Mouse (Mus musculus) limb, embryonic 12.5 days (tissue): ENCODE results near the gene Coq10b. TPM values are rescaled to one million over a fixed set of nuclear protein-coding genes. Genes with fewer than 3 reads are reported as not detected.
"Not testable (repeated sequence)": the region's sequence is repeated elsewhere in the genome, so short reads cannot be mapped to it uniquely, and the experiment has no call there.

Source experiments
- ATAC-seq: fragments of 200-750 bp; cut with Nextera tagmentation; 2 replicates; pipeline ENCODE4 v1.8.0; 2017; ENCODE audit warnings: low read depth, moderate TSS enrichment; ENCODE audit not compliant: insufficient number of reproducible peaks, insufficient read depth, low FRiP score, low TSS enrichment
- H3K27ac ChIP-seq: fragments of 300-500 bp; sonication (generic); 2 replicates; pipeline ENCODE4 v1.5.1; 2016; ENCODE audit warnings: mild to moderate bottlenecking, moderate library complexity
- H3K27me3 ChIP-seq: fragments of 300-500 bp; sonication (generic); 2 replicates; pipeline ENCODE4 v1.6.1; 2016; ENCODE audit warnings: mild to moderate bottlenecking, moderate library complexity
- H3K36me3 ChIP-seq: fragments of 300-500 bp; sonication (generic); 2 replicates; pipeline ENCODE4 v1.6.1; 2016; ENCODE audit warnings: mild to moderate bottlenecking, moderate library complexity
- H3K4me1 ChIP-seq: fragments of 300-500 bp; sonication (generic); replicated peaks from 2 replicates; pipeline ENCODE4 v1.6.1; 2016
- H3K4me2 ChIP-seq: fragments of 300-500 bp; sonication (generic); 2 replicates; pipeline ENCODE4 v1.6.1; 2016; ENCODE audit warnings: mild to moderate bottlenecking, moderate library complexity
- H3K4me3 ChIP-seq: fragments of 300-500 bp; sonication (generic); replicated peaks from 2 replicates; pipeline ENCODE4 v1.5.1; 2016; ENCODE audit warnings: mild to moderate bottlenecking
- H3K9ac ChIP-seq: fragments of 300-500 bp; sonication (generic); replicated peaks from 2 replicates; pipeline ENCODE4 v1.6.1; 2016; ENCODE audit warnings: mild to moderate bottlenecking, moderate library complexity
- H3K9me3 ChIP-seq: fragments of 300-500 bp; sonication (generic); 2 replicates; pipeline ENCODE4 v1.6.1; 2016; ENCODE audit warnings: mild to moderate bottlenecking, moderate library complexity
- WGBS: fragments of 180-500 bp; shearing (Covaris S2); methylation state at CpG from one replicate; pipeline ENCODE4 v1.1.7; 2016; 5-methylcytosine and 5-hydroxymethylcytosine counted together
- polyA plus RNA-seq: library from polyadenylated mRNA; unstranded; fragments of >200 nt; fragmentation: Nextera tagmentation; extraction: Ambion mirVana; gene quantifications from 2 replicates; pipeline ENCODE4 v1.2.1, GENCODE M21; 2016

The Coq10b gene
- polyA plus RNA-seq, 1 experiment from 2014 or later = 21.4 TPM

DNA sequence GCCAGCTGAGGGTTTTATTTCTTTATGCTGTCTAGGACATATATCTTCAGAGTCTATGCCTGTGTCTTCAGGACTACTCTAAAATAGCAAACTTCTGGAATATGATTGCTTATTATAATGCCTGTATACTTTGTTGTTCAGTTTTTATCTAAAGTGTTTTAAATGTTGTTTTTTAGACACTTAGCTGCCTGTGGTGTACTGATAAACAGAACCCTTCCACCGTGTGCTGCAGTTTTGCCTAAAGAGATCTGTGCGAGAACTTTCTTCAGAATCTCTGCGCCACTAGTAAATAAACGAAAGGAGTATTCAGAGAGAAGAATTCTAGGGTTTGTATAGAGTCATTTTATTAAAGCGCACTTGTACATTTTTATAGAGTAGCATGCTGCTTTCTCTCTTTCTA lies 8.5 kb downstream of the Coq10b start:
- no peak overlapping the region for H3K9ac ChIP-seq
- H3K4me3 ChIP-seq = no peak overlapping the region
- H3K36me3 ChIP-seq = peaks cover 33% of the 10 kb centered on the region
- no peaks in the 10 kb centered on the region for H3K9me3 ChIP-seq
- no peaks in the 10 kb centered on the region for H3K27me3 ChIP-seq
- no peak for ATAC-seq
- no peak overlapping the region for H3K27ac ChIP-seq
- WGBS = 93% methylated on average over 5 of the region's 5 CpGs
- H3K4me1 ChIP-seq = no peaks in the 10 kb centered on the region
- H3K4me2 ChIP-seq = no peak overlapping the region

DNA sequence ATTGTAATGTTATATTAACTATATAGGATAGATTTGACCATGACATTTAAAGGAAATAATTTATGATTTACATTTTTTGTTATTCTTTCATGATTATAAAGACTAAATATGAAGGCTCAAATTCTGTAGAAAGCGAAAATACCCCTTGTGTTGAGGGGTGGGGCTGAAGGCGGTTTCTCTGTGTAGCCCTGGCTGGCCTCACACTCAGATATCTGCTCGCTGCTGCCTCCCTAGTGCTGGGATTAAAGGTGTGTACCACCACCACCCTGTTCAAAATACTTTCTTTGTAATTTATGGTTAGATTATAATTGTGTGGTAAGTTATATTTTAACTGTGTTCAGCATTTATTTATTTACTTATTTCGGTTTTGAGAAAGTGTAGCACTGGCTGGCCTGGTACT lies 9.2 kb downstream of the Coq10b start:
- peaks cover 34% of the 10 kb centered on the region for H3K36me3 ChIP-seq
- H3K4me2 ChIP-seq = no peak overlapping the region
- ATAC-seq = no peak
- WGBS = 93% methylated on average over 4 of the region's 4 CpGs
- H3K4me3 ChIP-seq = no peak overlapping the region
- H3K27ac ChIP-seq = no peak overlapping the region
- H3K9ac ChIP-seq = no peak overlapping the region
- H3K9me3 ChIP-seq = no peaks in the 10 kb centered on the region
- H3K4me1 ChIP-seq = no peaks in the 10 kb centered on the region
- no peaks in the 10 kb centered on the region for H3K27me3 ChIP-seq

DNA sequence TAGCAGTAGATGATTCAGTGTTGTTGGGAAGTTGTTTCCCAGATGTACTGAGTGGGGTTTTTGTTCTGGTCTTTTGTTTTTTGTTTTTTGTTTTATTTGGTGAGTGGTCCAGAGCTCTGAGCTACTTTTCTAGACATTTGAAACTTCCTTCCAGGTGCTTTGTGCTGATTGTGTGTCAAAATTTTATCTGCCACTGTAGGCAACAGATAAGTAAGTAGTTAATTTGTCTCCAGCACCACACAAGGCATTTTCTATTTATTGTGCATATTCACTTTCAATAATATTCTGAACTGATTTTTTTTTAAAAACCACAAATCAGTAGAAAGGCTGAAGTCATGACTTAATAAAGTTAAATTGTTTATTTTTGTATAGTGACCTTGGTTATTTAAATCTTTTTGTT lies 19.8 kb downstream of the Coq10b start:
- not testable (repeated sequence) for H3K4me1 ChIP-seq

DNA sequence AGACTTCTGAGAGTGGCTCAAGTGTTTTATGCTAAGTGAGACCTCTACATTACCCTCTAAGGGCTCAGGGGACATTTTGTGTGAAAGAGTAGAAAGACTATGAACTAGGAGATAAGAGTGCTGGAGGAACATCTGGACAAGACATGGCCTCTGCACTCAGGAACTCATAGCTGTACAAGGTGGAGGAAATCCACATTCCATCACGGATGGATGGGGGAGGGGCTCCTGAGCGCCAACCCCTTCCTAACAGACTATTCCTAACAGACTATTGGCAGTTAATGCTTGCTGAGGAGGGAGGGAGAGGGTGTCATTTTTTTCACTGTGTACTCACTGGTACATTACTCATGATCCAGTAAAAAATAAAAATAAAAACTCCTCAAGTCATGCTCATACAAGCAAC lies 22.2 kb downstream of the Coq10b start:
- no peaks in the 10 kb centered on the region for H3K4me1 ChIP-seq
- no peaks in the 10 kb centered on the region for H3K9me3 ChIP-seq
- 44% methylated on average over 2 of the region's 2 CpGs for WGBS
- no peak overlapping the region for H3K4me3 ChIP-seq
- H3K4me2 ChIP-seq = no peak overlapping the region
- no peaks in the 10 kb centered on the region for H3K27me3 ChIP-seq
- no peak overlapping the region for H3K27ac ChIP-seq
- ATAC-seq = no peak
- H3K9ac ChIP-seq = no peak overlapping the region
- H3K36me3 ChIP-seq = peaks cover 39% of the 10 kb centered on the region

More for the DNA sequence above, 19.8 kb downstream of the Coq10b start:
- not testable (repeated sequence) for H3K9ac ChIP-seq, H3K27me3 ChIP-seq, ATAC-seq, H3K9me3 ChIP-seq, H3K27ac ChIP-seq, H3K4me3 ChIP-seq, H3K4me2 ChIP-seq
- peaks cover 32% of the 10 kb centered on the region for H3K36me3 ChIP-seq

DNA sequence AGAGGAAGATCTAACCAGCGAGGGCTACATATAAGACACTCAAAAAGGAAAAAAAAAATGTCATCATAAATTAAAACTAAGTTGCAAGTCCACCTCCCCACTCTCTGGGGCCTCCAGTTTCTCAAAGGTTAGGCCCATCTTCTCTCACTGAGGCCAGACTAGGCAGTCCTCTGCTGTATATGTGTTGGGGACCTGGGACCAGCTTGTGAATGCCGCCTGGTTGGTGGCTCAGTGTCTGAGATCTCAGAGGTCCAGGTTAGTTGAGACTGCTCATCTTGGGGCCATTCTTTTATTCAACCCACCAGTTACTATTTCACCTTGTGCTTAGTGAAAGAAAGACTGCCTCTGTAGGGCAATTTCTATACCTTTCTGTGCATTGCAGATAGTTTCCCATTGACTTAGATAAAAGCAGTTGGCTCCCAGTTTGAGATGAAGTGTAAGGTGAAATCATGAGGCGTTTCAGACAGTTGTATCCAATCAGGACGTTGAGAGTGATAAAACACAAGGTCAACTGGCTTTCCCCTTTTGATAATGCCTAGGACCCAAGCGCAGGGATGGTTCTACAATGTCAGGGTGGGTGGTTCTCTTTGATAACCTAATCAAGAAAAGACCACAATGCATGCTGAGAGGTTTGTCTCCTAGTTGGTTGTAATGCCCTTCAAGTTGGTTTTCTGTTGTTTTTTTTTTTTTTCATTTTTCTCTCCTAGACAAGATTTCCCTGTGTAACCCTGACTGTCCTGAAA lies 23.3 kb downstream of the Coq10b start:
- no peak overlapping the region for H3K4me3 ChIP-seq
- WGBS = 72% methylated on average over 5 of the region's 5 CpGs
- H3K27ac ChIP-seq = no peak overlapping the region
- H3K9ac ChIP-seq = no peak overlapping the region
- no peak for ATAC-seq
- no peaks in the 10 kb centered on the region for H3K27me3 ChIP-seq
- H3K9me3 ChIP-seq = no peaks in the 10 kb centered on the region
- H3K36me3 ChIP-seq = peaks cover 50% of the 10 kb centered on the region
- no peak overlapping the region for H3K4me2 ChIP-seq
- no peaks in the 10 kb centered on the region for H3K4me1 ChIP-seq

DNA sequence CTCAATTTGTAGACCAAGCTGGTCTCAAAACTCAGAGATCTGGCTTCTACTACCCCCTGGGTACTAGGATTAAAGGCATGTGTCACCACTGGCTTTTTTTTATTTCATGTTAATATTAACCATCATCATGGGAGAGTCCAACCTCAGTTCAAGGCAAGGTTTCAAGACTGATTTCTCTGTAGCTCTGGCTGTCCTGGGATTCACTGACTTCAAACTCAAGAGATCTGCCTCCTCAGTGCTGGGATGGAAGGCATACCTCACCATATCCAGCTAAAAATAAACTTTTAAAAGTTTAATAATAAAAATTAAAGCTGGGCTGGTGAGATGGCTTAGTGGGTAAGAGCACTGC lies 23.8 kb downstream of the Coq10b start:
- H3K9ac ChIP-seq = no peak overlapping the region
- H3K4me2 ChIP-seq = no peak overlapping the region
- H3K27ac ChIP-seq = no peak overlapping the region
- no peak for ATAC-seq
- no peaks in the 10 kb centered on the region for H3K27me3 ChIP-seq
- no peak overlapping the region for H3K4me3 ChIP-seq
- H3K4me1 ChIP-seq = no peaks in the 10 kb centered on the region
- H3K9me3 ChIP-seq = no peaks in the 10 kb centered on the region
- peaks cover 52% of the 10 kb centered on the region for H3K36me3 ChIP-seq

DNA sequence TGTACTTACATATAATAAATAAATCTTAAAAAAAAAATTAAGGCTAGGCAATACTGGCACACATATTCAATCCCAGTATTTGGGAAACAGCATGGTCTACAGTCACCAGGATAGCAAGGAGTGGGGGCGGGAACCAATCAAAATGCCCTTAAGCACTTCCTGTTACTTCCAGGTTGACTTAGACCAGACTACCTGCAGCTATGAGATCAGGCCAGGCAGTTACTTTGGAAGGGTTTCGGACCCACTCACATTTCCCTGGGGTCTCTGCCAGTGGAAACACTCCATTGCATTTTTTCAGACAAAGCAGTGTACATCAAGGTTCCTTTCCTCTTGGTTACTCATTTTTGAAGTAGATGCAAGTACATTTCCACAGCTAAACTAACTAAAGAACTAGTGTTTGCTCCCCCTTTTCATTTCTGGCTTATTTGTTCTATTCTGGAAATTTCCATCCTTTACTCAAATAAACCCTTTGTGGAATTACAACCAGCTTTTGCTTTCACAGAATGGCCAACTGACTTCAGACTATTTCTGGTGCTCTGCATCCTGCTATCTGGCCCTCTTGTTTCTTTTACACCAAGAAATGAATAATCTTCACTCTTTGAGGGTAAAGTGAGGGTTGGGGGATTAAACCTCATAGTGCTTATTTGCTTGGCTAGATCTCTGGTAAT lies 24.4 kb downstream of the Coq10b start:
- H3K36me3 ChIP-seq = peaks cover 53% of the 10 kb centered on the region
- no peak for ATAC-seq
- no peaks in the 10 kb centered on the region for H3K9me3 ChIP-seq
- no peak overlapping the region for H3K4me3 ChIP-seq
- H3K4me1 ChIP-seq = no peaks in the 10 kb centered on the region
- WGBS = 78% methylated on average over 2 of the region's 2 CpGs
- no peak overlapping the region for H3K9ac ChIP-seq
- no peak overlapping the region for H3K27ac ChIP-seq
- no peaks in the 10 kb centered on the region for H3K27me3 ChIP-seq
- H3K4me2 ChIP-seq = no peak overlapping the region

DNA sequence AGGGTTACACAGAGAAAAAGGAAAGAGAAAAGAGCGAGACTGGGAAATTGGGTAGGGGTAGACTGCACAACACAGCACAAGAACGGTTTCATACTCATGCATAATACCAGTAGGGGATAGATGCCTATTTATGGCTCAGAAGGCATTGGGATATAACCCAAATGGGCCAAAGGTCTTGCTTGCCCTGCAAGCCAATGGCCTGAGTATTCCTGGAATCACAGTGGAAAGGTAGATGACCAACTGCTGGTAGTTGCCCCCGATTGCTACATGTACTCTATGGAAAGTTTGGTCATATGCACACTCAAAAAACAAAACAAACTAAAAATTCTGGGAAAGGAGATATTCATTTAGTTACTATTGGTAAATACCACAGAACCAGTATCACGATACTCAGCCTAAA lies 27.1 kb downstream of the Coq10b start:
- Histone ChIP-seq H3K27ac (no peak overlapping the region), H3K36me3 (peaks cover 75% of the 10 kb centered on the region), H3K4me1 (no peaks in the 10 kb centered on the region), H3K4me3 (no peak overlapping the region), H3K9me3 (no peaks in the 10 kb centered on the region), H3K4me2 (no peak overlapping the region), H3K9ac (no peak overlapping the region), H3K27me3 (no peaks in the 10 kb centered on the region)
- ATAC-seq = no peak
- 92% methylated on average over 4 of the region's 4 CpGs for WGBS

DNA sequence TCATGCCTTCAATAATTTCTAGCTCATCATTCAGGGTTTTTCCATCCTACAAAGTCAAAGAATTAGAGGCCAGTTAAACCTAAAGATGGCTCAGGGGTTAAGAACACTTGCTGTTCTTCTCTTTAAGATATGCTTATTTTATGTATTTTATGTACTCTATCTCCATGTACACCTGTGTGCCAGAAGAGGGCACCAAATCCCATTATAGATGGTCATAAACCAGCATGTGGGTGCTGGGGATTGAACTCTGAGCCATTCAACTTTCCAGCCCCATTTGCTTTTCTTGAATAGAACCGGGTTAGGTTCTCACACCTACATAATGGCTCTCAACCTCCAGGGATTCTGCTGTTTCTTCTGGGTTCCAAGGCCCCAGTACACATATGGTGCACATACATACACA lies 29.5 kb downstream of the Coq10b start:
- Histone ChIP-seq H3K9me3 (no peaks in the 10 kb centered on the region), H3K36me3 (peaks cover 84% of the 10 kb centered on the region), H3K4me1 (peaks cover 19% of the 10 kb centered on the region), H3K4me2 (no peak overlapping the region), H3K4me3 (no peak overlapping the region), H3K9ac (no peak overlapping the region), H3K27ac (no peak overlapping the region), H3K27me3 (no peaks in the 10 kb centered on the region)
- no peak for ATAC-seq
- 59% methylated on average over 1 of the region's 1 CpGs for WGBS

DNA sequence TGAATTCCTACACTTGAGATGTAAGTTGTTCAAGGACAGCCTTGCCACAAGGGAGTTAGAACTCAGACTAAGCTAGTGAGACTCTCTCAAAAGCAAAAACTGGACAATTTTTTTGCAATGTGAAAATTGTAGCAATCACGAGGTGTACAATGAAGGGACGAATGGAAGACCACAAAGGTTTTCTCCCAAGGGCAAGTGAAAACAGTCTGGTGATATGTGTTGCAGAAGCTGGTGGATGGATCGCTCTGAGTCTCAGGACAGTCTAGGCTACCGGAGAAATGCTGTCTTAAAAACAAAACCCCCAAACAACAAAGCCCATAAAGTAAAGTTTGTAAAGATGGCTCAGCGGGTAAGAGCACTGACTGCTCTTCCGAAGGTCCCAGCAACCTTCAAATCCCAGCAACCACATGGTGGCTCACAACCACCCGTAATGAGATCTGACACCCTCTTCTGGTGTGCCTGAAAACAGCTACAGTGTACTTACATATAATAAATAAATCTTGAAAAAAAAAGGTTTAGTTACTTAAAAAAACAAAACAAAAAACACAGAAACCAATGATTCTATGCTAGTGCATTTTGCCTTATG lies 33.3 kb downstream of the Coq10b start:
- Histone ChIP-seq H3K4me3 (peak overlapping the region; percentile 92), H3K36me3 (peaks cover 56% of the 10 kb centered on the region), H3K27ac (no peak overlapping the region), H3K4me2 (peak overlapping the region; percentile 90), H3K4me1 (peaks cover 29% of the 10 kb centered on the region), H3K27me3 (no peaks in the 10 kb centered on the region), H3K9ac (peak overlapping the region; percentile 94; the same call in 1 of the 2 replicates), H3K9me3 (no peaks in the 10 kb centered on the region)
- 49% methylated on average over 7 of the region's 7 CpGs for WGBS
- ATAC-seq = no peak

DNA sequence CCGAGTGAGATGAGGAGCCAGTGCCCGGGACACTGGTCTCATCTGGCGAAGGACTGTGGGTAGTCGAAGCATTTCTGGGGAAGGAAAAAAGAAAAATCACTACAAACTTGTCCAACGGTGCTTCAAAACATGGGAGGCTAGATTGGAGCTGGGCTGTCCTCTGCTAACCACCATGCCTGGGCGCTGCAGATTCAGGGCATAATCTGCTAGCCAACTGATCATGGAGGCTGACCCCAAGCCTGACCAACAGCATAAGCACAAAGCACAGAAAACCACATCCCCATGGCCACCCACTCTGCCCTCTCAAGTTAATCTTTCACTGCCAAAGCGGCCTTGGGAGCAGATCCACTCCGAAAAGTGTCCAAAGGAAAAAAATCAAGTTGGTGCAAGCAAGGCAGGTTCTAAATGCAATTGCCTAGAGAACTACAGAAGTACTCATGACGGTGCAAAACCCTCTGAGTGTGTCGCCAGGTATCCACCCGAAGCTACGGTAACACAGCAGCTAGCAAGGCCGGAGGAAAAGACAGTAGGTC lies 34.4 kb downstream of the Coq10b start:
- no peaks in the 10 kb centered on the region for H3K27me3 ChIP-seq
- no peaks in the 10 kb centered on the region for H3K9me3 ChIP-seq
- H3K9ac ChIP-seq = peak overlapping the region; percentile 94
- peak overlapping the region; percentile 90 for H3K4me2 ChIP-seq
- H3K4me1 ChIP-seq = peaks cover 29% of the 10 kb centered on the region
- peaks cover 54% of the 10 kb centered on the region for H3K36me3 ChIP-seq
- peak overlapping the region; percentile 92 for H3K4me3 ChIP-seq
- ATAC-seq = no peak
- under 1% methylated on average over 13 of the region's 13 CpGs for WGBS
- H3K27ac ChIP-seq = peak overlapping the region; percentile 95
